Mouse (Mus musculus) small intestine, adult 2 months (tissue): ENCODE measurements around the gene Syne2.

Experiments
- CTCF ChIP-seq: fragments of 200-500 bp; IDR thresholded peaks from 2 replicates; pipeline ENCODE4 v1.5.1; 2012; ENCODE audit warnings: low read depth, mild to moderate bottlenecking, control low read depth, inconsistent platforms, low read length, moderate library complexity, mixed read lengths; ENCODE audit not compliant: insufficient replicate concordance, insufficient read length; ENCODE audit errors: extremely low read depth
- POLR2A ChIP-seq: fragments of 200-500 bp; IDR thresholded peaks from 2 replicates; pipeline ENCODE4 v1.6.1; 2012; ENCODE audit warnings: low read depth, mild to moderate bottlenecking, control low read depth, inconsistent platforms, low read length, moderate library complexity

- TF ChIP-seq CTCF (no peak), POLR2A (no peak)
These were observed 252.5 kb downstream of the Syne2 start for GRCm38 (mm10) chr12:76070386-76070785.
